Mouse (Mus musculus) heart, adult 10 weeks (tissue): Measurements from ENCODE around the gene Rasgrp3. TPM values are rescaled to one million over a fixed set of nuclear protein-coding genes. Genes with fewer than 3 reads are reported as not detected.

Experiments
- polyA plus RNA-seq: library from polyadenylated mRNA; stranded (reverse); fragments of 350-450 nt; fragmentation: Illumina TruSeq; extraction: RNeasy Lipid Tissue Mini Kit (QIAGEN cat#74804); gene quantifications from one replicate; pipeline ENCODE4 v1.2.3, GENCODE M21; 2014; ENCODE audit warnings: low read depth, low replicate concordance

Rasgrp3 gene
- 29.8 TPM for polyA plus RNA-seq

GRCm38 (mm10) chr17:75435599-75435998, at the start of gene Rasgrp3:
Gene Rasgrp3, plus strand, starts transcription at chr17:75435896.

GRCm38 (mm10) chr17:75551512-75552400, 116.1 kb downstream of the Rasgrp3 start, which contains the start of gene Fam98a:
Gene Fam98a, minus strand, starts transcription at chr17:75551946.

Other genes with a start within 250 kb of the Rasgrp3 start
- 43.9 TPM for gene Fam98a, start 116.0 kb downstream of the Rasgrp3 start, polyA plus RNA-seq